Mouse (Mus musculus) intestine, embryonic 16.5 days (tissue): ENCODE data around the gene Cdc42bpb. TPM values are rescaled to one million over a fixed set of nuclear protein-coding genes. Genes with fewer than 3 reads are reported as not detected.

ENCODE experiments used
- ATAC-seq: fragments of 200-750 bp; cut with Nextera tagmentation; 2 replicates; pipeline ENCODE4 v1.8.0; 2017; ENCODE audit warnings: moderate TSS enrichment, moderate library complexity
- H3K27ac ChIP-seq: fragments of 300-500 bp; sonication (generic); 2 replicates; pipeline ENCODE4 v1.5.1; 2014; ENCODE audit warnings: mild to moderate bottlenecking, low read length
- H3K27me3 ChIP-seq: fragments of 300-500 bp; sonication (generic); replicated peaks from 2 replicates; pipeline ENCODE4 v1.6.1; 2014; ENCODE audit warnings: low read length, control low read depth, mixed read lengths; ENCODE audit not compliant: control insufficient read depth, insufficient read depth
- H3K36me3 ChIP-seq: fragments of 300-500 bp; sonication (generic); 2 replicates; pipeline ENCODE4 v1.6.1; 2014; ENCODE audit warnings: low read length, control low read depth; ENCODE audit not compliant: control insufficient read depth, insufficient read depth
- H3K4me1 ChIP-seq: fragments of 300-500 bp; sonication (generic); 2 replicates; pipeline ENCODE4 v1.6.1; 2014; ENCODE audit warnings: low read length, control low read depth, mixed read lengths; ENCODE audit not compliant: control insufficient read depth, insufficient read depth
- H3K4me2 ChIP-seq: fragments of 300-500 bp; sonication (generic); 2 replicates; pipeline ENCODE4 v1.6.1; 2014; ENCODE audit warnings: low read depth, low read length, control low read depth
- H3K4me3 ChIP-seq: fragments of 300-500 bp; sonication (generic); 2 replicates; pipeline ENCODE4 v1.5.1; 2014; ENCODE audit warnings: mild to moderate bottlenecking, low read length
- H3K9ac ChIP-seq: fragments of 300-500 bp; sonication (generic); 2 replicates; pipeline ENCODE4 v1.6.1; 2014; ENCODE audit warnings: low read depth, low read length
- H3K9me3 ChIP-seq: fragments of 300-500 bp; sonication (generic); 2 replicates; pipeline ENCODE4 v1.6.1; 2016; ENCODE audit warnings: low read length, control low read depth; ENCODE audit not compliant: control insufficient read depth
- WGBS: fragments of 180-500 bp; shearing (Covaris S2); extraction: QIAGEN DNeasy Blood & Tissue Kit; methylation state at CpG from one replicate; pipeline ENCODE4 v1.1.7; 2014; 5-methylcytosine and 5-hydroxymethylcytosine counted together
- polyA plus RNA-seq: library from polyadenylated mRNA; unstranded; fragments of >200 nt; fragmentation: Nextera tagmentation; extraction: Ambion mirVana; gene quantifications from 2 replicates; pipeline ENCODE4 v1.2.1, GENCODE M21; 2015

Cdc42bpb gene
- polyA plus RNA-seq, 1 experiment from 2014 or later: 32.5 TPM

GRCm38 (mm10) chr12:111375559-111375958 is 2.0 kb downstream of the Cdc42bpb start:
- H3K9me3 ChIP-seq: no peaks in the 10 kb centered on the region
- H3K27ac ChIP-seq: peak overlapping the region; percentile 72
- 47% methylated on average over 12 of the region's 12 CpGs for WGBS
- H3K4me1 ChIP-seq: peaks cover 37% of the 10 kb centered on the region
- no peaks in the 10 kb centered on the region for H3K27me3 ChIP-seq
- peak overlapping the region; percentile 89 for H3K4me2 ChIP-seq
- H3K9ac ChIP-seq: peak overlapping the region; percentile 98
- ATAC-seq: no peak
- no peaks in the 10 kb centered on the region for H3K36me3 ChIP-seq
- H3K4me3 ChIP-seq: peak overlapping the region; percentile 98

- Histone ChIP-seq H3K4me1 (peaks cover 42% of the 10 kb centered on the region), H3K4me2 (peak overlapping the region; percentile 89), H3K9ac (0 out of 2 replicates have a peak overlapping the region, but pooled peaks have one; percentile 21), H3K36me3 (no peaks in the 10 kb centered on the region), H3K9me3 (no peaks in the 10 kb centered on the region), H3K27ac (no peak overlapping the region), H3K27me3 (no peaks in the 10 kb centered on the region), H3K4me3 (peak overlapping the region; percentile 0; the same call in 1 of the 2 replicates)
- ATAC-seq: no peak
- WGBS: 37% methylated on average over 10 of the region's 10 CpGs
Measured at GRCm38 (mm10) chr12:111374727-111375126, 2.8 kb downstream of the Cdc42bpb start.

- H3K4me3 ChIP-seq: 0 out of 2 replicates have a peak overlapping the region, but pooled peaks have one; percentile 5
- H3K9ac ChIP-seq: no peak overlapping the region
- WGBS: 46% methylated on average over 6 of the region's 6 CpGs
- H3K27ac ChIP-seq: 0 out of 2 replicates have a peak overlapping the region, but pooled peaks have one; percentile 5
- no peak for ATAC-seq
- H3K4me2 ChIP-seq: peak overlapping the region; percentile 32
- H3K9me3 ChIP-seq: no peaks in the 10 kb centered on the region
- no peaks in the 10 kb centered on the region for H3K27me3 ChIP-seq
- peaks cover 49% of the 10 kb centered on the region for H3K4me1 ChIP-seq
- no peaks in the 10 kb centered on the region for H3K36me3 ChIP-seq
Measured at GRCm38 (mm10) chr12:111373411-111373810, 4.1 kb downstream of the Cdc42bpb start.

DNA sequence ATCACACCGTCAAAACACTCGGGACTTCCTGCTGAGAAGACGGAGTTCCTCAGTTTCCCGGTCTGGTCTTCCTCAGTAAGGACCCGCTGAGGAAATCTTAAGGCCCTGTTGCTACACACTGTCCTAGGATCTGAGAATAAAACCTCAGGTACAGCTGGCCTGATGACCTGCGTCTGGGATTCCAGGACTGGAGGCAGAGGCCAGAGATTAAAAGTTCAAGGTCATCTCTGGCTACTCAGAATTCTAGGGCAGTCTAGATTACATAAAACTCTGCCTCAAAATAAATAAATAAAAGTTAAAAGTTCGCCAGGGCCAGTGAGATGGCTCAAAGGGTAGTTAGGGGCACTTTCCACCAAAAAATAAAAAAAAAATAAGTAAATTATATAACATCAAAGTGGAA is 5.6 kb downstream of the Cdc42bpb start:
- Histone ChIP-seq H3K36me3 (no peaks in the 10 kb centered on the region), H3K27me3 (no peaks in the 10 kb centered on the region), H3K4me2 (no peak overlapping the region), H3K4me3 (no peak overlapping the region), H3K27ac (no peak overlapping the region), H3K9me3 (no peaks in the 10 kb centered on the region), H3K4me1 (peaks cover 62% of the 10 kb centered on the region), H3K9ac (no peak overlapping the region)
- WGBS: 77% methylated on average over 7 of the region's 7 CpGs
- ATAC-seq: no peak

DNA sequence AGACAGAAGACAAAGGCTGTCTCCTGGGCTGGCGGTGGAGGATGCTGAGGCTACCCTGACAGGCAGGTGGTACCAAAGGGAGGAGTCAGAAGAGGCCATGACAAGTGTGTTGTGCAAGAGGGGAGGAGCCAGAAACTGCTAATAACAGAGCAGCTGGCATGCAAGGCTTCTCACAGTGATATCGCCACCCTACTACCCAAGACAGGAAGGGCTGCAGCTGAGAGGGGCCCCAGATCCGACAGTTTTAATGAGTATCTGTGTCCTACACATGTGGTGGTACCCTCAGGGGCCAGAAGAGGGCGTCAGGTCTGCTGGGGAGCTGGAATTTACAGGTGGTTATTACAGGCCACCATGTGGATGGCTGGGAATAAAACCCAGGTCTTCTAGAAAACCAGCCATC is 7.3 kb downstream of the Cdc42bpb start:
- WGBS: 54% methylated on average over 4 of the region's 4 CpGs
- peak; percentile 63 for ATAC-seq
- no peak overlapping the region for H3K4me2 ChIP-seq

DNA sequence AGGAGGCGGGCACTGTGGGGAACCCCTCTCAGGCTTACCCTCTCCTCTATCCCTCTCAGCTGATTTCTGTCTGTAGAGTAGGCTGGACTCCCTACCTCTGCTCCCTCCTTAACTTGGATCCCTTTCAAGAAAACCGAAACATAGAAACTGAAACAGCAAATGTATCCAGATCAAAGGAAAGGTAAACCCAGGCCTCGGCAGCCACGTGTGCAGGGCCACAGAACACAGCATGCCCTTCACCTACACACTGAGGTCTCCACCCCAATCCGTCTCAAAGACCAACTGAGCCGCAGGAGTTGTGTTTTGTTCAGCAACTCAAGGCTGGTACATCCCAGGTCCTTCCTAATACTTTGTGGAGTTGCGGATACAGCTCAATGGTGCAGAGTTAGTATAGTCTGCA is 10.5 kb downstream of the Cdc42bpb start:
- no peak for ATAC-seq
- no peak overlapping the region for H3K27ac ChIP-seq
- peaks cover 54% of the 10 kb centered on the region for H3K4me1 ChIP-seq

More for the DNA sequence above, 7.3 kb downstream of the Cdc42bpb start:
- Histone ChIP-seq H3K4me1 (peaks cover 54% of the 10 kb centered on the region), H3K27ac (no peak overlapping the region), H3K4me3 (no peak overlapping the region), H3K9ac (no peak overlapping the region), H3K36me3 (no peaks in the 10 kb centered on the region), H3K27me3 (no peaks in the 10 kb centered on the region), H3K9me3 (no peaks in the 10 kb centered on the region)

GRCm38 (mm10) chr12:111364234-111364633 is 13.3 kb downstream of the Cdc42bpb start:
- Histone ChIP-seq H3K27me3 (no peaks in the 10 kb centered on the region), H3K4me1 (peaks cover 59% of the 10 kb centered on the region), H3K4me2 (no peak overlapping the region), H3K27ac (no peak overlapping the region), H3K9me3 (no peaks in the 10 kb centered on the region), H3K9ac (no peak overlapping the region), H3K4me3 (no peak overlapping the region), H3K36me3 (no peaks in the 10 kb centered on the region)
- no peak for ATAC-seq
- WGBS: 86% methylated on average over 3 of the region's 3 CpGs

More for the DNA sequence above, 10.5 kb downstream of the Cdc42bpb start:
- H3K4me2 ChIP-seq: no peak overlapping the region
- H3K9ac ChIP-seq: no peak overlapping the region
- H3K4me3 ChIP-seq: no peak overlapping the region
- H3K27me3 ChIP-seq: no peaks in the 10 kb centered on the region
- H3K36me3 ChIP-seq: no peaks in the 10 kb centered on the region
- WGBS: 65% methylated on average over 7 of the region's 7 CpGs
- no peaks in the 10 kb centered on the region for H3K9me3 ChIP-seq

DNA sequence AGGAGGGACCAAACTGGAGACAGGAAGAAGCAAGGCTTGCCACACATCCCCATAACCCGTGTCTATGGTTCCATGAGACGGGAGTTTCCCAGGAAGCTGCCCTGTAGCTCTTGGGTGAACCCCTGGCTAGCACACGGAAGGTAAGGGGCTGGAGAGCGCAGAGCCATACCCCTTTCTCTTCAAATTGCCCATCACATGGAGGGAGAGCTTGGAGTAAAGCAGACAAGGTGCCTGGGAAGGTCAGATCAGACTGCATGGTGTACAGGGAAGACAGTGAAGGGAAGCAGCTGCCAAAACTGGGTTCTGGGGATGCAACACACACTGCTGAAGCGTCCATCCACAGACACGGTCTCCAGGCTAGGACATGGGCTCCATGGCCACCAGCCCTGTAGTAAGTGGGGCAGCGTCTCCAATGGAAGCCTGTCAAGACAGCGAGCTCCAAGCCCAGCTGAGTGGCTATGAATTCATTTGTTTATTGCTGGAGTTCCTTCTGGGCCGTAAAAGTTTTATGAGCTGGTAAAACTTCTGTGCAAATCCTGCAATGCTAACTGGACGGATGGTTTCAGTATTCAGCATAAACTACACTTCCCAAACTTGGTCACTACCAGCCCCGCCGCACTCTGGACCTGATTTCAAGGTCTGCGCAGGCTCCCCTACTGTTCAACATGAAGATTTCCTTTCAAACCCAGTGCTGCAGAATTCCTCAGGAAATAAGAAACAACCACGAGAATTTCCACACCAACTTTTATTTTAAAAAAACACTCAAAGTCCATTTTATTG is 16.0 kb downstream of the Cdc42bpb start:
- H3K27ac ChIP-seq: peak overlapping the region; percentile 55
- 47% methylated on average over 14 of the region's 14 CpGs for WGBS
- H3K9ac ChIP-seq: no peak overlapping the region
- peak overlapping the region; percentile 16; the same call in 1 of the 2 replicates for H3K4me2 ChIP-seq
- H3K4me3 ChIP-seq: no peak overlapping the region
- peak; percentile 55 for ATAC-seq
- no peaks in the 10 kb centered on the region for H3K36me3 ChIP-seq
- no peaks in the 10 kb centered on the region for H3K27me3 ChIP-seq
- peaks cover 37% of the 10 kb centered on the region for H3K4me1 ChIP-seq
- H3K9me3 ChIP-seq: no peaks in the 10 kb centered on the region

GRCm38 (mm10) chr12:111360671-111361070 is 16.8 kb downstream of the Cdc42bpb start:
- Histone ChIP-seq H3K4me2 (no peak overlapping the region), H3K36me3 (no peaks in the 10 kb centered on the region), H3K4me1 (peaks cover 45% of the 10 kb centered on the region), H3K9ac (no peak overlapping the region), H3K4me3 (no peak overlapping the region), H3K27ac (no peak overlapping the region), H3K9me3 (no peaks in the 10 kb centered on the region), H3K27me3 (no peaks in the 10 kb centered on the region)
- no peak for ATAC-seq
- 78% methylated on average over 16 of the region's 16 CpGs for WGBS
